Mouse (Mus musculus) neutrophil, adult 5-6 weeks (primary cell): ENCODE data around the gene Tom1l2. TPM values are rescaled to one million over a fixed set of nuclear protein-coding genes. Genes with fewer than 3 reads are reported as not detected.

ENCODE experiments used
- ATAC-seq: fragments of 151-379, 151-347 bp; 2 replicates; pipeline ENCODE4 v1.8.0; 2017; ENCODE audit warnings: mild to moderate bottlenecking, moderate TSS enrichment; ENCODE audit not compliant: insufficient number of reproducible peaks, poor library complexity, low FRiP score, severe bottlenecking; ENCODE audit errors: extremely low read depth
- total RNA-seq: library from RNA; stranded (forward); fragments of 200-1000 nt; gene quantifications from 2 replicates; pipeline ENCODE4 v1.2.3, GENCODE M21; 2017

Gene Tom1l2
- total RNA-seq, 1 experiment from 2014 or later: 16.3 TPM

DNA sequence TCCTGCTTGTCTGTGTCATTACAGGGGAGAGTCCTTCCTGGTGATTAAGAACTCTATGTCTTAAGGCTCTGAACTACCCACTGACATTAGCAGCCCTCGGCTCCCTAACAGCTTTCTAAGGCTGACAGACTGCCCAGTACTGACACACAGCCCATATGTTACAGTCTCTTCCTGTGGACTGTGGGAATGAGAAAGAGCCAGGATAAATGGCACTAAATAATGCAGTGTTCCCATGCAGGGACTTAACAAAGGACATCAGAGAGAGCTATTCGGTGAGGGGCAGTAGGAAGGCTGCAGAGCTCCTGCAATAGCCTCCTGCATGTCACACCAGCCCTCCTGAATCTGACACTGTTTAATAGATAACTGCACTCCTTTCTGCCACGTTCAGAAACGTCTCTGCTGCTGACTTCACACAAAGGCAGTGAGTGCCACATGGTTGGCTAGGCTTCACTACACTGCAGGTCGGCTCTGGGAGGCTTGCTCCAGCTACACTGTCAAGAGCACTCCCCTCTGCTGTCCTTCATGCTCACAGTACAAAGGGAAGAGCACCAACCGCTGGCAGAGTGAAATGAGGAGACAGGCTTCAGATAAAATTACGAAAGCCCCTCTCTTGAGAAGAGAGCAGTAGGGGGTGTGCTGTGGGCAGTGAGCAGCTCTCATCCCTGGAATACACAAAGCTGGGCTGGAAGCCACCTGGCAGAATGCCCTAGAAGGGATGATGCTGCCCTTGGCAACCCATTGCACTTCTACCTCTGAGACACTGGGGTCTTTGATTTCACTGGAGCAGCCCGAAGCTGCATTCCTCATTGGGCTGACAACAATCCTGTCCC, 41.5 kb downstream of the Tom1l2 start:
- ATAC-seq: no peak

DNA sequence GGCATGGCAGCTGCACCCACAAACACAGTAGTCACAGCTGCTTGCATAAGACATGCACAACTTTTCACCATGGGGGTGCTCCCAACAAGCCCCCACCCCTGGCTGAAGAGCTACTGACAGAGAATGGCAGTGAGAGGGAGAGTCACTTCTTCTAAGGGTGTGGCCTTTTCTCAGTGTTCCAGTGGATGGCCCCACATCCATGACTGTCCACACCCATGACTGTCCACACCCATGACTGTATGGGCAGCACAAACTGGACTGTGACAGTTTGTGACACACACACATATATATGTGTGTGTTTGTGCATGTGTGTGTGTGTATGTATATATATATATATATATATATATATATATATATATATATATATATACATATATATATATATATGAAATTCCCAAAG, 42.8 kb downstream of the Tom1l2 start:
- ATAC-seq: no peak

DNA sequence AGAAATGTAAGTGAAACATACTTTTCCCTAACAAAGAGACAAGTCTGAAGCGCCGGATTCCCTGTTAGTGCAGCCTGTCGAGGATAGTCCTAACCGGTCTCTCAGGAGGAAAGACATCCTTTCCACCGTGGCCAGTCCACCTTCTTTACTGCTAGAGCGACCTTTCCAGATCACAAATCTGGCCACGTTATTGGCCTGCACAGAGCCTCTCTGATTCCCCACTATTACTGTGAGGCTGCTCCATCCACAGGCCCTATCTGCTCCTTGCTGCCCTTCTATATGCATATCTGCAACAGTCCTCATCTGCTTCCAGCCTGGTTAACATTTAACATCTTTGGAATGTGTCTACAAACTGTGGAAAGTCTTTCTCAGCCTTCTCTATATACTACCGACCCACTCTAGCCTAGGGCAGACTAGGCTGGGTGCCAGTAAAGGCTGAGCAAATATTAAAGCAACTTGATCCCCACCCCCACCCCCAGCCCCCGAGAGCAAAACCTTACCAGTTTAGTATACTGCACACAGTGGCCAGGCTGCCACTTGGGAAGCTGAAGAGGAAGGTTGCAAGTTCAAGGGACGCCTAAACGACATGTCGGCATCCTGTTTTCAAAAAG, 44.1 kb downstream of the Tom1l2 start:
- no peak for ATAC-seq

DNA sequence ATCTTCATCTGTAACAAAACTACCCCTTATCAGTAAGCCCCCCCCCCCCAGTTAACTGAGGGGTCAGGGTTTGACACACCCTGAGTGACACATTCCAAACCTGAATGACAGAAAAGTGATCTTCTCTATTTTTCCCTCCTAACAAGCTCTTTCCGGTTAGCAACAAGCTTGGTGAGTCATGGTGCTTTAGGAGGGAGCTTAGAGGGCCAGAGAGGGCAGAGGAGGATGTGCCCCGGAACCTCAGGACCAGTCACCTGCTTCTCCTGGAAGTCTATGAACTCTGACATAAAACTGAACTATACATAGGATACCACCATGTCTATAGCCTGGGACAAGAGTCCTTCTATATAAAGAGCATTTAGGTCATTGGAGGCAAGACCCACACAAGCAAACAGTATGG, 44.6 kb downstream of the Tom1l2 start:
- no peak for ATAC-seq

DNA sequence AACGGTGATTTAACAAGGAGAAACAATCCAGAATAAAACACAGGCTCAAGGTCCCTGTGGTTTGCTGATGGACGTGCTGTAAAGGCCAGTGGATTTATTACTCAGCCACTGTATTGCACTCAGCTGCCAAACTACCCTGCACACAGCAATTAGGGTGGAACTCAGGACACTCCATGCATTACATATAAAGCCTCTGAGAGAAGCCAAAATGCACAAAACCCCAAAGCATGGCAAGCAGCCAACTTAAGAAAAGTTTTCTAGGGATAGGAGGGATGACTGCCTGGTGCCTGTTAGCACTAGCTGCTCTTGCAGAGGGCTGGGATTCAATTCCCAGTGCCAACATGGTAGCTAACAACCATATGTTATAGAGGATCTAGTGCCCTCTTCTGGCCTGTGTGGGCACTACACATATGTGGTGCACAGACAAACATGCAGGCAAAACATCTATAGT, 45.3 kb downstream of the Tom1l2 start:
- ATAC-seq: no peak

DNA sequence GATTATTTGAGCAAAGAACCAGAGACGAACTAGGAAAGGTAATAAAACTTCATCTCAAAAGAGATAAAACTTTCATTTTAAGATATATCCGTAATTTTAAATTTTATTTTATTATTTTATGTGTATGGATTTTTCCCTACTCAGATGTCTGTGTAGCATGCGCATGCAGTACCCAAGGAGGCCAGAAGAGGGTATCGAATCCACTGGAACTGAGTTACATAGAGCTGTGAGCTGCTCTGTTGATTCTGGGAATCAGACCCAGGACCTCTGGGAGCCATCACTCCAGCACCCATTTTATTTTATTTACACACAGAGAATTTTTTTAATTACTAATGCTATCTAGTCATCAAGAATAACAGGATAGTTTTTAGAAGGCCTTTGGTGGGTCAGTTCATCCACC, 45.9 kb downstream of the Tom1l2 start:
- no peak for ATAC-seq

DNA sequence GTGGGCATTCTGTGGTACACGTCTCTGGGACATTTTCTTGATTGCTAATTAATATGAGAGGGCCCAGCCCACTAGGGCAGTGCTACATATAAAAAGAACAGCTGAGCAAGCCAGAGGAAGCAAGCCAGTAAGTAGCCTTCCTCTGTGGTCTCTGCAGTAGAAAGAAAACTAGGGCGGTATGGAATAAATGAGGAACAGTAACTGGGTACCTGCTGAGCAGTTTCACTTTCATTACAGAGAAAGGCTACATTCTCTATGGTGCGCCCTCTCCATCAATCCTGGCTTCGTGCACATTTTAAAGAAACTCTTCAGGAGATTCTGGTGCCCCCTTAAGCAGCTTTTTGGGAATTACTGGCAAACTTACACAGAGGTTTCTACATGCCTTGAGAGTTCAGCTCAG, 47.1 kb downstream of the Tom1l2 start:
- ATAC-seq: peak; percentile 72

DNA sequence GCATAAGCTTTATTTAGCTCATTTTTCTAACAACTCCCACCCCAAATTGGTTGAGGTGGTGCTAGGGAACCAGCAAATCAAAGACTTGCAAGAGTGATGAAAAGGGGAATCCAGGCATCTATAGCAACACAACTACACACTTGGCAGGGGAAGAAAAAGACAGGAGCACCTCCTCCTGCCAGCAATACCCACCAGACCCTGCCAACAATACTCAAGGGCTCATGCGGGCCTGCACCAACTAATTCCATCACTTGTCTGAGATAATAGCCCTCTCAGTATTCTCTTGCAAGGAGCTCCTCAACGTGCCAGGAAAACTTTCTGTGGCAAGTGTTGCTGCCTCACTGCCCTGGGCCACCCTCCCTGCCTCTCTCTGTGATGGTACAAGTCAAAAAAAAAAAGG, 49.2 kb downstream of the Tom1l2 start:
- ATAC-seq: no peak

DNA sequence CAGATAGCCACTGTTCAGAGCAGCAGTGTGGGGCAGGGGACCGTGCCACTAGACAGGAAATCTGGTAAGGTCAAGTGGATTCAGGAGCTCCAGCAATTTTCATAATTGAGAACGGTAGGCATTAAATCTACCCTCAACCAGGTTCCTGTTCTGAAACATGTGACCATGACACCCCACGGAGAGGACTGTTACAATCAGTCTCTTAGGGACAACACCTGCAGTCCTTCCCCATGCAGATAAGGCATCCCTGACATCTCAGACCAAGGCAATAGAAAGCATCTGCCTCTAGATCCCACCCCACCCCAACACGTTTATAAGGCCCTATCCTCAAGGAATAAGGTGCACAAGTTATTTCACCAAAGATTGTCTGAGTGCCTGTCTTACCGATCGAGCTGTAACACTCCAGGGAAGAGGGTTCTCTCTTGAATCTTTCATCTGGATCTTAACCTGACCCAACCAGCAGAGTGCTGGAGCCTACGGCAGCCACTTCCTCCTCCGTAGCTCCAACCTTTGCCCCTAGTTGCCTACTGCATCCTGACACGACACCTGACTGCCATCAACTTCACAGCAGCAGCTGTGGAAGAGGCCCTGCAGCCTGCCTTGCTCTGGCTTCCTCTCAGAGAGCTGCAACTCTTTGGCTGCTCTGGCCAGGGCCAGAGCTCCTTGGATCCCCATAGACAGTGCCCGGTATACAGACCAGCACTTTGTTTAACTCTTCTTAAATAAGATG, 50.2 kb downstream of the Tom1l2 start:
- ATAC-seq: no peak

DNA sequence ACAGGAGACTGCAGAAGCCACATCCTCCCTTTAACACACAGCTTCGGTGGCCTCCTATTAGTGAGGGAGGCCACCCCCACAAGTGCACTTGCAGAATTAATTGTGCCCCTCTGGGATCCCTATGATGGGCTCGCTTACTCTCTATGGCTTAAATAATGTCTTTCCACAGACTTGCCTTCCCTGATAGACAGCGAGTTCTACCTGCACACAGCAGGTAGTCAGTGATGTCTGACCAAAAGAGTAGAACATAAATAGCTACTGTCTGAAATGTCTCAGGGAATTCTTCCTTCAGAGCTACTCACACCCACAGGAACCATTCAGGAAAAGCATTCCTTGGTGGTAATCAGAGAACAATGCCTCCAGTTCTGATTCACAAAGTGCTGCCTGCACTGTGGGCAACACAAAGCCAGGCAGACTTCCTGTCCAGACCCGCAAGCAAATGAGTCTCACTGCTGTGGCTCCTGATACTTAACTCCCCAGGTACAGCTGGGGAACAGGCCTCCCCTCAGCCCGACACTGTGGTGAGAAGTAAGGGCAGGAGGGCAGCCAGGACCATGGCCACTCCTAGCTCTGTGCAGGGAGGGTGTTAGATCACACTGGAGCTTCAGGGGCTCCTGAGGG, 51.0 kb downstream of the Tom1l2 start:
- no peak for ATAC-seq

DNA sequence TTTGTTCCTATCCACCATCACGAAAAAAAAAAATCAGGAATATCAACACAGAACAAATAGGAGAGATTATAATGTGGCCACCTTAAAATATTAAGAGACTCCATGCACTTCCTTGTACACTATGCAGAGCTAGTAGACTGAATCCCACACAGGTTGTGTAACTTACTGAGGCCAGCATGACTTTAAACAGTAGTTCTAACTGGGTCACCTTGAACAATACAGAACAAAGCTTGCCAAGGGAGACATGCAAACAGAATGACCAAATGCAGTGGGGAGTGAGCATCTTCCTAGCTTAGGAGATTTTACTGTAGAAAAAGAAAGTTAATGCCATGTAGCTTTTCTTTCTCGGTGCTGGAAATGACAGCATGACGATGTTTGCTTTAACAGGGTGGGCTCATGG, 52.4 kb downstream of the Tom1l2 start:
- ATAC-seq: no peak

DNA sequence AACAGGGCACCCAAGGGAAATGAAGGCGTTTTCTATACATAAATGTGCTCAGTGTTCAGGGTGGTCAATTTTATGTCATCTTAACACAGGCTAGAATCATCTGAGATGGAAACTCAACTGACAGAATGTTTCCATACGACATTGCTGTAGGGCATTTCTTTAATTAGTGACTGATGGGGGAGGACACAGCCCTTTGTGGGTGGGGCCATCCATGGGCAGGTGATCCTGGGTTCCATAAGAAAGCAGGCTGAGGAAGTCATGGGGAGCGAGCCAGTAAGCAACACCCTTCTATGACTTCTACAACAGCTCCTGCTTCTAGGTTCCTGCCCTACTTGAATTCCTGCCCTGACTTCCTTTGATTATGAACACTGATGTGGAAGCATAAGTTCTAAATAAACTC, 54.9 kb downstream of the Tom1l2 start:
- no peak for ATAC-seq

DNA sequence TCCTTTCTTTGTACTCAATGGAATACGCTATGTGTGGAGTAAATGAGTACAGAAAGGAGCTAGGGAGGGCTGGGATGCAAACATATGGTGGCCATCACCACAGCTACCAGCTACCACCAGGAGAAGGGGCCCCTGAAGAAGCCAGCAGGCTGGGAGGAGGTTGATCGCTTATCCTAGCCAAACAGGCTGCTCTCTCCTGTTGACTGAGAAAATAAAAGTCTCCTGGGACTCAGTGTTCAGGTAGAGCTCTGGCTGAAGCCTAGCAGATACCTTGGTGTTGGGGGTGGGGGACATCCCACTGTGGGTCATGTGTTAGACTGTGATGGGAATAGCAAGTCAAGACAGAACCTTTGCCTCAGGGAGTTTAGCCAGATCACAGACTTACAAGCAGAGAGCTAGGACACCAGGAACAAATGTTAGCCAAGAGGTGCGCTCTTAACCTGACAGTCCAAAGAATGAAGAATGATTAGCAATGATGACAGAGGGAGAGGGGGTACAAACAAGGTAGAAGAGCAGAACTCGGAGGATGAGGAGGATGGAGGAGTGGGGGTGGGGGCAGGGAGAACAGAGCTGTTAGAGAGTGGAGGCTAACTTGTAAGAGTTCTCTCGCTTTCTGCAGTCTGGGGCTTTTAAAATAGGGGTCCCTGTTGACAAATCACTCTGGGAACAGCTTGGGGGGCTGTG, 57.9 kb downstream of the Tom1l2 start:
- no peak for ATAC-seq

DNA sequence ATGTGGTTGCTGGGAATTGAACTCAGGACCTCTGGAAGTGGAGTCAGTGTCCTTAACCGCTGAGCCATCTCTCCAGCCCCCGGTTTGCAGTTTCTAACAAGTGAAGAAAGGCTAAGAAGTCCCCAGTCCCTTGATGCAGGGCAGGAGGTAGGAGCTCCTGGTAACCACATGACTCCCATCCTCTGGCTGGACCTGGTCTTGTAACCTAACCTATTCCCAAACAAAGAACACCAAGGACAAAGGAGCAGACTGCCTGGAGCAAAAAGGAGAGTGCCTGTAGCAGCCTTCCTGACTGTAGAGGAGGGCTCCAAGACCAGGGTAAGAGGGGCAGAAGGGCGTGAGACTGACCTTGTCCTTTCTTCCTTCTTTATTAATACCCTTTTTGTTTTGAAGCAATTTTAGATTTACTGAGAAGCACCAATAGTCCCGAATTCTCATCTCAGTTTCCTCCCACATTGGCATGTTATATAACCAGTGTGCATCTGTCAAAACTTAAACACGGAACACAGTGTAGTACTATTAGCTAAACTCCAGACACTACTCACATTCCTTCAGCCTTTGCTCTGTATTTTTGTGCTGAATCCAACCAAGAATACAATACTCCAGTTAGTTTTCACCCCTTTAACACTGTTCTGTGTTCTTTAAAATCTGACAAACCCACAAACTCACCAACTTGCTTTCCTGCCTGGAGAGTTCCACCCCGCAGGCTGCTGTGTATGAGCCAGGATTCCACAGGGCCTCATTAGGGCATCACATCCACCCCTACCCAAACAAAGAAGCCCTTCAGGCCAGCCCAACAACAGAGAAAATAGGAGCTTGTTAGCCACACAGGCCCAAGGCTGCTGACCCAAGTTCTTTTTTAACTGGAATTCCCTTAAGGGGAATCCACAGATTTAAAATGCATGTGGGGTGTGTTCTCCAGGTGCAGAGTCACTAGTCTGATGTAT, 58.7 kb downstream of the Tom1l2 start:
- ATAC-seq: no peak

DNA sequence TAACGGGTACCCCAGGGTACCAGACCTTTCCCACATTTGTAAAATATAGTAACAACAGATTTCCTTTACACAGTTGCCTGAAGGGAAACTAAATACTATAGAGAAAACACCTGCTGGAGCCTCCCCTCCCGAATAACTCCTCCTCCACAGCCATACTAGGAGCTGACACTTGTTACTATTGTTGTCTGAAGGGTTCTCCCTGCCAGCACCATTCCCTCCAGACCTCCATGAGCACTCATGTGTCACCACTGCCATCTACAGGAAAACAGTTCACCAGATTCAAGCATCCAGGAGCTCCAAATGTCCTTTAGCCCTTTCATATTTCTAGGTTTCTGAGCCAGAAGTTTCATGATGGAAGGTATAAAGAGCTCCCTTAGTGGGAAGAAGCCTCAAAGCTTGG, 60.0 kb downstream of the Tom1l2 start:
- ATAC-seq: no peak

DNA sequence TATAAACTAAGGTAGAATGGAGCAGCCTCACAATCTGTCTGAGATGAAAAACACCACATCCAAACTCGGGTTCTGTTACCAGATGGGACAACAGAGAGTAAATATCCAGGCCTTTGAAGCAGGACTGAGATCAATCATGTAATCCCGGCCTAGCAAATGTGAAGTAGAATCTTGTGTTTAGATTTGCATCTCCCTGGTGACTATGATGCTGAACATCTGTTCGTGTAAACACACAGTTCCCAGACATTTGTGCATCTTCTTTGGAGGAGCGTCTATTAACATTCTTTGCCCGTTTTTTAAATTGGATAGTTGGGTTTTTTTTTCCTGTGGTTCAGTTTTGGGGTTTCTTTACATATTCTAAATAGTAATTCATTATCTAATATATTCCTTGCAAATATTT, 63.7 kb downstream of the Tom1l2 start:
- ATAC-seq: no peak

DNA sequence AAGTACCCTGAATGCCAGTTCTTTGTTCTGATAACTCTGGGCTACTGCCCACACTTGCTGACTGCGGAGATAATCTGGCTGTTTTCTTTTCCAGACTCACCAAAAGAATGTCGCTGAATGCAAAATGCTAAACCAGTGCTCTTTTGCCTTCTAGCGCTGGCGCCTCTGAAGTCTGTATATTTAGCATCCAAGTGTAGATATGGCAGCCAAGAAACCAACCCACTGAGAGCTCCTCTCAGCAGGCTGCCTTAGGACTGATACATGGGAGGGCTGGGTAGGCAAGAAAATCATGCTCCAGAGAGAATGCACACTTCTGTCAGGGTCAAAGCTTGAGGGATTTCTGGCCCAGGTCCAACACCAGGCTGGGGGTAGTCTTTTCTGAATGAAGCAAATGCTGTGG, 66.4 kb downstream of the Tom1l2 start:
- ATAC-seq: no peak
